Mouse (Mus musculus) induced T-regulatory cell, adult 2 months (primary cell): ENCODE results near the gene Usp35.
A peak's percentile ranks its signal among the peaks of the same experiment; 100 is the strongest.

Source experiments
- DNase-seq: peaks from one replicate; pipeline ENCODE4 v3.0.0-alpha.2; 2012; ENCODE audit warnings: low read depth

Gene Usp35

DNA sequence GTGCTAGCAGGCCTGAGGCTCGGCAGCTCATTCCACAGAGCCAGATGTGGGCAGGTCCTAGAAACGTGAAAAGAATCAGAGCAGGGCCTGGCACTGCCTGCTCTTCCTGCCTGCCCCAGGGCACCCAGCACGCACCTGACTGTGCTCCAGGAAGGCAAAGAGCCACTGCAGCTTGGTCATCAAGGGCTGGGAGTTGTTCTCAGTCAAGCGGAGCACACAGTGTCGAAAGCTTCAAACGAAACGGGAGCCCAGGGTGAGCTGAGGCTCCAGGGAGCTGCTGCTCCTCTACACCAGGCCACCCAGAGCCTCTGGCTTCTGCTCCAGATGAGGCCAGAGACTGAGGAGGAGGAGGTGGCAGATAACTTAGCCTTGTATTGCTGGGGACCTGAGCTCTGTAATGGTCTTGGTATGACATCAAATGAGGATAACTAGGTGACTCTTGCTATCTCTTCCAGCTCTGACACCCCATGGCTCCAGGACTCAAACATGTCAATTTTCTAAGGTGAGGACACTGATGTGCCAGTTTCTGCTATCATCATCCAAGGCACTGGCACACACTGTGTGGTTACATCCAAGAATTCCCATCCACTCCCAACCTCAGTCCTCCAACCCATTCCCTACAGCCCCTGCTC lies 18.3 kb downstream of the Usp35 start:
- DNase-seq = no peak

DNA sequence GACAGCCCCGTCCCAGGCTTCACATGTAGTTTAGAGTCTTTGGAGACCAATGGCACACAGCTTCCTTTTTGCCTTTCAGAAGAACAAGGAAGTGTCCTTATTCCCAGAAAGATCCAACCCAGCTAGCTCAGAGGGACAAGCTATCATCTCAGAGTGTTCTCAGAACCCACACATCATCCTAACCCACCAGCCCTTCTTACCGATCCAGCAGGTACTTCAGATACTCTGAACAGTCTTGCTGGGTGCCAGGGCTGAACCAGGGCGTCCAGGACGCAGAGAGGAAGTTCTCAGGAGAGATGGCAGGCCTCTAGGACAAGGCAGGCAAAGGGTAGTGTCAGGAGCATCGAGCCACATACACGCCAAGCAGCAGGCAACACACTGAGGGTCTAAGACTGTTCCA lies 19.0 kb downstream of the Usp35 start:
- DNase-seq = no peak

DNA sequence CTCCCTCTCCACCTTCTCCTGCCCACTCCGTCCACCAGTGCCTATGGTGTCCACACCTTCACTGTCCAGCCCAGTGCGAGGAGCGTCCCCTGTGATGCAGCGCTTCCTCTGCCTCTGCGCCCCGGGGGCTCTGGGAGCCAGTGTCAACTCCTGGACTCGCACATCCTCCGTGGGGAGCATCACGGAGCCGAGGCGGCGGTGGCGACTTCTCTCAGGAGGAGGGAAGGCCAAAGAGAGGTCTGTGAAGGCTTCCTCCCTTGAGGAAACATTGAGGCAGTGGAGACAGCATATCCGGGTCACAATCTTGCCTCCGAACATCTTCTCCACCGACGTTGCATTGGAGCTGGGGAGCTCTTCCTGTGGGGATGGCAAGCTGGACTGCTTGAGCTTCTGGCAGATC lies 19.6 kb downstream of the Usp35 start:
- DNase-seq = no peak

DNA sequence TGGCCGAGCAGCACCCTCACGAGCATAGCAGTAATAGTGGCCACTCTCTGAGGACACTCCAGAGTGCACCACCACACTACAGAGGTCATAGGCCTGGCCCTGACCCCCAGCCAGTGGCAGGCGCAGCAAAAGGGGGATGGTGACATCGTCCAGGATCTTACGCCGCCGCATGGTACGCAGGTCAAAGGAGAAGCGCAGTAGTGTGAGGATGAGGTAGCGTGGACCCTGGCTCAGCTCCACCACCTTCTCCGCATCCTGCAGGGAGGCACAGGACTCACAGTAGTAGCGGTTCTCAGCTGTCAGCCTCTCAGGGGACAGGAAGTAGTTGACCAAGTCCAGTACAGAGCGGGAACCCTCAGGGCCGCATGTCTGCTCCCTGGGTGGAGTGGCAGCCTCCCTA lies 20.2 kb downstream of the Usp35 start:
- no peak for DNase-seq

DNA sequence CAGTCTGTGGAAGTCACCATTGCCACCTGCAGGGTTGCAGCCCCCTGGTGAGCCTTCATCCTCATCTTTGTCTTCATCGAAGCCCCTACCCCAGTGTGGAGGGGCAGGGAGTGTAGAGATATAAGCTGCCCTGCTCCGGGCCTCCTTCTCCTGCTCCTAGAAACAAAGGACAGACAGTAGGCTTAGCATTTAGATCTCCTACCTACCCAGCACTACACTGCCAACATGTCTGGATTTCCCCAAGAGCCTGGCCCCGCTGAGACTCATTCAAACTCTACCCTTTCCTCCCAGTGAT lies 21.5 kb downstream of the Usp35 start:
- DNase-seq = no peak

DNA sequence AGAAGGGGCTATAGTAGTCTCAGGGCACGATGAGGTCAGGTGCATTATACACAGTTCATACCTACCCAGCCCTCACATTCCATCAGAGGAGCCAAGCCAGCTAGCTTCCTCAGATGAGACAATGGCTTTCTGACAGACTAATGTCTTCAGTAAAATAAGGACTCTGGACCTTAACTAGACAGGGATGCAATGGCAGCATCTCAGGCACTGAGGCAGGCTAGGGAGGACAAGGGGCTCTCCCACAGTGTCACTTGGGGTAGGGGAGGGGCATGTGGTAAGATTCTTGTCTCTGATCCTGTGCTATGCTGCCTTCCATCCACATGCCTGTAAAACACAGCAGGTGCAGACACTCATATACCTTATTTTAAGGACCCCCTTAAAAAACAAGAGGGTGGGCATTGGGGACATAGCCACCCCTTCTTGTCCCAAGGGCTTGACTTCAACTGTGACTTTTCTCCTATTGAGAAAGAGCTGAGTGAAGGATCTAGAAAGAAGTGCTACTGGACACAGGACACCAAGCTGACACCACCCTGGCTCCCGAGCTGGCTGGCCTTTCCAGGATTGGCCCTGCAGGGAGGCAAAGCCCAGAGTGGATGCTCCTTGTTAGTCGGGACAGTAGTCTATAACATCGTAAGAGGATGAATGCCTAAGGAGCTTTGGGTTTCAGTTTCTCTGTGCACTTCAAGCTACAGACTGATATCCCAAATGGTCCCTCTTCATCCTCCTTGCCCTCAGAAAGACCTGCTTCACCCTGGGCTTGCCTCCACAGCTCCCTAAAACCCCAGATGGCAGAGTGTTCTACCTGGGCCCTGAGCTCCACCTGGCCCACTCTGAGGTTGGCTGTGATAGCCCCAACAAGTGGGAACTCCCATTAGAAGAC lies 22.1 kb downstream of the Usp35 start:
- DNase-seq = no peak

DNA sequence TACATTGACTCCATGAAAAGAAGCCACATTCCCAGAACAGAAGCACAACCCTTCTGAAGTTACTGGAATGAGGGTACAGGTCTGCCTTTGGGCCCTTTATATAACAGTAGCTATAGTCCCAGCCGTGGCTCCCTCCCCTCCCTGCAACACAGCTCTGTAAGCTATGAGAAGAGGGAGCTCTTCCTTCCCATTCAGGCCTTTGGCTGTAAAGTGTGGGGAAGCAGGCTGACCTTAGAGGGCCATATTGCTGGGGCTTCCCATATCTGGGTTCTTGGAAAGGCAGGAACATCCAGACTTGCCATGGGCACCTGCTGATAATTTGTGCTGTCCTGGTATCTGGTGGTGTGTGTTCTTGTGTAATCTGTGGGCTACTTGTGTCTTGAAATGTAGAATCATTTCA lies 24.3 kb downstream of the Usp35 start:
- DNase-seq = no peak

DNA sequence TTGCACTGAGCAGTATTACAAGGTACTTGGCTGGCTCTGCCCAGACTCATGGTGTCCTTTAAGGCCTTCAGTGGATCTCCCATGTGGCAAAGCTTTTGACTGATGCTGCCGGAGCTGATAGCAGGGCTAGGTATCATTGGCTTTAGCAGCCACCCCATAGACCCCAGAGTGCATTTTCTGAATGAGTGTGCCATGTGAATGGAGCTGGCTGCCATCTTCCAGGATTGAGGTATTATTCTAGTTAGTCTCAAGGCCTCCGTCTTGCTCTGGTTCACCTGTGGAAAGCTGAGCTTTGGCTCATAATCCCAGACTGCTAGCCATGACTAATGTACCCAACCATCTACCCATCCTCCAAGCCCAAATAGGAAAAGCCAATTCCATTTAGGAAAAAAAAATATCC lies 25.0 kb downstream of the Usp35 start:
- DNase-seq = no peak

DNA sequence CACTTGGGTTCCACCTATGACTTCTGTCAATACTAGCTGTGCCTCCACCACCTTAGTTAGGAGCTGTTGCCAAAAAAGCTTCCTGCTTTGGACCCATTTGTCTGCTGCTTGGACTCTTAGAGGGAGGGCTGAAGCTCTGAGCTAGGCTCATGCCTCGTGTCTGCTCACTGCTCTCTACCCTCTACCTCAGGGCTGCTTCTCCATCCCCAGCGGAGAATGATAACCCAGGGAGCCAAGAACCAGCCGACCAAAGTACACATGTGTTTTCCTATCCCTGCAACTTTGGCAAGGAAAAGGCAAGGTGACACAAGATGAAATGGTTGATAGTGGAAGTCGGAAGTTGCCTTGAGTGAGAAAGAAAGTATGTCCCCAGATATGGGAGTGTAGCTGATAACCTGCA lies 26.6 kb downstream of the Usp35 start:
- no peak for DNase-seq

DNA sequence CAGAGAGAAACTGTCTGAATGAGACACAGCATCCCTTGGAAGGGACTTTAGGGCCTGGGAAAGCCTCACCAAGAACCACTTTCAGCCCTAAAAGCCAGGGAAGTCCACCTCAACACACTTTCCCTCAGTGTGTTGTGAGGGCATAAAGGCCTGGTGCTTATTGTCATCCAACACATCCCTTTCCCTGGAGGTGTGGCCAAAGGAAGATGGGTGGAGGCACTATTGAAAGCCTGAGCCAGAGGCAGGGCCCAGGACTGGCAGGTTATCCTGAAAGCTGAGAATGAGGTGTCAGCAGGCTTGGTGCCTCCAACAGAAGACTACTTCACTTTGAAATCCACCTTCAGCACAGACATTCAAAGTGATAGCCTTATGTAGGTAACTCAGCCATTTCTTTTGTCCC lies 27.3 kb downstream of the Usp35 start:
- no peak for DNase-seq

DNA sequence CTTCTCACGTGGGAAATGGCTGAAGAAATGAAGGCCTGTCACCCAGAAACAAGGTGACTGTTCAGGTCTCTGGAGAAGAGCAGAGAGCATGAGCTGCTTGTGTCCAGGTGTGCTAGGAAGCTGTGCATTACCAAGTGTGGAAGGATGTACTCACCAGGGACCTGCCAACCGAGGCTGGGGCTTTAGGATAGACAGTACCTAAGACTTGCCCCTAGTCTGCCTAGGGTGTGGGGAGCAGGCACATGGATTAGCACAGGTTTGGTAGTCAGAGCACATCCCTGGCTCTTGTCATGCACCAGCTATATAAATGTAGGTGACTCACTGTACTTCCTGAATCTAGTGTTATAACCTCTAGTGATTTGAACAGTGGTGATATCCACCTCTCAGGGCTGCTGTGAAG lies 28.2 kb downstream of the Usp35 start:
- no peak for DNase-seq

DNA sequence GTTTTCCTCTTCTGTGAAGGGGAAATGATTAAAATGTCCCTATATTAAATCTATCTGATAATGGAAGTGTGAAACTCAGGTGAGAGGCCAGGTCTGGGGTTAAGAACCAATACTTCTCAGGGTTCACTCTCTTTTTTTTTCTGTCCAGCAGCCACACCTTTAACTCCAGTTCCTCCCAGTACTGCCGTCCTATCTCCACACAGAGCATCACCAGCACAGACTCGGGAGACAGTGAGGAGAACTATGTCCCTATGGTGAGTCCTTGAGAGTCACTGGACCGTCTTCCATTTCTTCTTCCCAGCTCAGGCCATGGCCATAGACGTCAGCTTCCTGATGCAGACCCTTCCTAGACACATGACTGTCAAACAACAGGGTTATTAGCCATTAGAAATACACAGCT lies 28.9 kb downstream of the Usp35 start:
- no peak for DNase-seq

DNA sequence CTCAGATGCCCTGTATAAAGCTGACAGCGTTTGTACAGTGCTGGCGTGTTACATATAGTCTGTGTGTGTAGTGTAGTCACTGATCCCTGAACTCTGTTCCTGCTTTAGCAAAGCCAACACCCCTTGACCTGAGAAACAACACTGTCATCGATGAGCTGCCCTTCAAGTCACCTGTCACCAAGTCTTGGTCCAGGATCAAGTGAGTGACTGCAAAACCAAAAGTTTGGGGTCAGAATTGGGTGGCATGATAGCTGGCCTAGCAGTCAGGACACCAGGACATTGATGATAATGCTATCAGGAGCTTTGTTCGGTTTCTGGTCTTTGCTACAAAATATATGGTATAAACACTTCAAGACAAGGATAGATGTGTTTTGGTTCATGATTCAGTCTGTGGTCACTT lies 29.6 kb downstream of the Usp35 start:
- no peak for DNase-seq

DNA sequence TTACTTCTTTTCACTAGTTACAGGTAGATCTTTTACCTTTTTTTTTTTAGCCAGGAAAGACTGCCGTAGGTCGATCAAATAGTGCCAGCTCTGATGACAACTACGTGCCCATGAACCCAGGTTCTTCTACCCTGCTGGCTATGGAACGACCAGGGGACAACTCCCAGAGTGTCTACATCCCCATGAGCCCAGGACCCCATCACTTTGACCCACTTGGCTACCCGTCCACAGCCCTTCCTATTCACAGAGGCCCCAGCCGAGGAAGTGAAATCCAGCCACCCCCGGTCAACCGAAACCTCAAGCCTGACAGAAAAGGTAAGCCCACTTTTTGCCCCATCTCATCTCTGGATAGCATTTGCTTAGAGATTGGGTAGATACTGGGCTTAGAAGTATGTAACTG lies 30.5 kb downstream of the Usp35 start:
- DNase-seq = no peak

DNA sequence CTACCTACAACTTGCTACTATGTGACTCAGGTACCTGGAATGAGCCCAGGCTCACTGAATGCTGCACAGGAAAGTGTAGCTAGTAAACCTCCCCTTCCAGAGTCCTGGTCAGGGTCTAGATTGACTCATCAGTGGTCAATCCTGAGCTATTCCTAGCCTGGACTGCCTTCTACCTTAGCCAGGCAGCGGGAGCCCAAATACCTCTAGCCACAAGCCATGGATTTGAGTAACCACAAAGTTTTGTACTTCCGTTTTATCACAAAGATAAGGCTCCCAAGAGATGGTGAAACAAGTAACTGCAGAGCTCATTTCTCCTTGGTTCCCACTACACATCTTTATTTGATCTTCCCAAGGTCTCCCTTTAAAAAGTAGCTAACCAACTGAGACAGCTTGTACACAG lies 30.9 kb downstream of the Usp35 start:
- no peak for DNase-seq

DNA sequence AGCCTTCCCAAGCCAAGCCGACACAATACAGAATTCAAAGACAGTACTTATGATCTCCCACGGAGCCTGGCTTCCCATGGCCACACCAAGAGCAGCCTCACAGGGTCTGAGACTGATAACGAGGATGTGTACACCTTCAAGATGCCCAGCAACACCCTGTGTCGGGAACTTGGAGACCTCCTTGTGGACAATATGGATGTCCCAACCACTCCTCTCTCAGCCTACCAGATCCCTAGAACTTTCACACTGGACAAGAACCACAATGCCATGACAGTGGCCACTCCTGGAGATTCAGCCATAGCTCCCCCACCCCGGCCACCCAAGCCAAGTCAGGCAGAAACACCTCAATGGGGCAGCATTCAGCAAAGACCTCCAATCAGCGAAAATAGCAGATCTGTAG lies 32.9 kb downstream of the Usp35 start:
- DNase-seq = no peak

DNA sequence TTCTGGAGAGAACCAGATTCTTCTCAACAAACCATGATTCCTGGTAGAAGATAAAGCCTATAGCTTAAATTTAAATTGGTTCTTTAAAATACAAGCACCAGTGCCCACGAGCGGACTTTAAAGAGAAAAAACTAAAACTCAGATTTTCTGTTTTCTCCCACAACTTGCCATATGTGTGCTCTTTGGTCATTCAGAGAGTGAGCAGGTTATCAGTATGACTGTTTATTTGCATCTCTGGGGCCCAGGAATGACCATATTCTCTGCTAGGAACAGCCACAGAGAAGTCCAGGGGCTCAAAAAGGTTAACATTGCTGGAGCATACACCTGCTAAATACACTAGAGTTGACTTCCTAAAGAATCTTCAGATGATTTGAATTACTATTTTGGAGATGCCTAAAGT lies 33.5 kb downstream of the Usp35 start:
- DNase-seq = no peak

DNA sequence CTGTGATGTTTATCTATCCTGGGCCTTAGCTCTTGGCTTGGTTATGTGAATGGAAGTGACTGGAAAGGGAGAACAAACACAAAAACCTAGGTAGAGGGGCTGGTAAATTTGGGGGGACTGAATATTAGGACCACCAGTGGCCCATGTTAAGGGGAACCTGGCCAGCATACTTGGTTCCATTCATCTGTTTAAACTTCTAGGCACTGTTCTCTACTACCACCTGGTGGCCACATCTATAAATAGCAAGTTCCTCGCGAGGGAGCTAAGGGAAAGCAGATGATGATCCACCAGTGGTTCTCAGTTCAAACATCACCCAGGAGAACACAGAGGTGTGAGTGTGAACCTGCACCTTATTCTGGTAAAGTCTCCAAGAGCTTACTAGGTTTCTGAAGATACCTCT lies 34.4 kb downstream of the Usp35 start:
- DNase-seq = peak; percentile 72

DNA sequence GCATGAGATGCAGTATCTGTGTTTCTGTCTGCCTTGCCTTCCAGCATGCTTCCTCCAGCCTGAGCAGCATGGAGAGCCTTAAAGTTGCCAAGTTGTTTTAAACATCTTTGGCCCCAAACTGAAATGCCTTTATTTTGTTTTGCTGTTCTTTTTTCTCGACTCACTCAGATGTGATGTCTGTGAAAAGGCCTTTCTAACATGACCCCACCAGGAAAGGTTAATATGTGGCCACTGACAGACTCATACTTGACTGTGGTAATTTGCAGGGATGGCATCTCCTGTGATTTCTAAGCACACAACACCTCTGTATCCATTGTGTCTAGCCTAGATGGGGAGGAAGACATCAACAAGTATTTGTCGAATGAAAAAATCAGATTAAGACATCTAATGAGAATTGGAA lies 34.8 kb downstream of the Usp35 start:
- no peak for DNase-seq

DNA sequence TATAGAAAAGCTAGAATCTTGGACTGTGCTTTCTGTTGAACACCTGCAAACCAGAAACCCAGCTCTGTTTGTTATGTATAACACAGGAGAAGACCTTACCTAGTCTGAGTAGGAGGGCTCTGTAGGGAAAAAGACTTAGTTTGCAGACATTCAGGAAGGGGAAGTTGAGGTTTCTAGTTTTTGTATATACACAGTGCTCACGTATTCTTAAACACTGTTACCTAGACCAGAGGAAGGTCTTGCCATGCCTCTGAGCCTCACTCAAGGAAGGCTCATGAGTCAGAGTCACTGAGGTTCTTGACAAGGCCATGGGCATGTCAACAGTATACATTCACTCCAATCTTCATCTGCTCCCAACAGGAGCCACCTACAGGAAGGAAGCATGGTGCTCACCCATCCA lies 60.8 kb downstream of the Usp35 start:
- no peak for DNase-seq

DNA sequence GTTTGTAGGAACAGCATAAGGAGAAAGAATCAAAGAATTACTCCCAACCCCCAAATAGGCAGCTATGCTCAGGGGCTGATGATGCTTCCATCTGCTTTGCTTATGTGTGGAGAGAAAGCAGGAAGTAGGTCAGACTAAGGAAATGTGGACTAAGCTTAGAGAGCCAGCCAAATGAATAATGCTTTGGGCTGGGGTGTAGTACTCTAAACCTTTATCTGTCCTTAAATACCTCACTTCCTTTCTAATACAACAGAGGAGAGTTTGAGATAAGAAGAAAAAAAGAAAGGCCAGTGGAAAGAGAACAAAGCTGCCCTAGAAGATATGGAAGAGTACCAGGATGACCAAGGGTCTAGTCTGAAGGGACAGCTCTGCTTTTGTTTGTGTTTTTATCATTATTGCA lies 61.5 kb downstream of the Usp35 start:
- DNase-seq = no peak

DNA sequence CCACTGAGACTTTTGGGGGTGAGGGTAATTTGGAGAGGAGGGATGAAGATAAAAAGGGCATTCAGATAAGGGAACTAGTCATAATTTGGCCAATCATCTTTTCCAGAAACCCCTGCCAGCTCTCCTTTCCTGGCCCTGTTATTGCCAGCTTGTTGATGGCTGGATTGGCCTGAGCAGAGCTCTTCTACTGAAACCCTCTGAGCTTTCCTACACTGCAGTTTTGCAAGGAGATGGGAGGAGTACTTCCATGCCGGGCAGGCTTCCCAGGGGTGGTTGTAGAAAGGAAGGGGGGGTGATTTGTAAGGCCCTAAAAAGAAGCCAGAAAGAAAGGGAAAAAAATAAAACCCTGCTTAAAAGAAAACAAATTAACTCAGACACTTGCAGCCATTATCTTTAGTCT lies 69.3 kb downstream of the Usp35 start:
- no peak for DNase-seq
